Mouse (Mus musculus) right cerebral cortex, postnatal 36 days (tissue): ENCODE measurements around the gene Gm45234.

Experiments
- DNase-seq, 2 experiments: peaks; one replicate each; pipeline ENCODE4 v3.0.0; 2022; ENCODE audit warnings: low spot score in 2 of 2, mixed read lengths in 1 of 2

Gene Gm45234

DNA sequence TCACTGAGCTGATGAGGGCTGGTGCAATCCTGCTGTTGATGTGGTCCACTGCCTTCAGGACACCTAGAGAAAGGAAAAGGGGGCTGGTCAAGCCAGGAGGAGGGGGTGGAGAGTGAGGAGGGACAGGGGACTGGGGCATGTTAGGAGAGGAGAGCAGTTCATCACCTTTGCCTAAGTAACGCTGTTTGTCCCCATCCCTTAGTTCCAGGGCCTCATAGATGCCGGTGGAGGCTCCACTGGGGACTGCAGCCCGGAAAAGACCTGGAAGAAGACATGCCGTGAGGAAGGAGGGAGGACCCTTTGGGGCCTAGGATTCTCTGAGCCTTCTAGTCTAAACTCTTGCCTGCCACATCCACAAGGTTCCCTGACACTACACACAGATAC, 11.7 kb upstream of the Gm45234 start:
- no peak for DNase-seq

DNA sequence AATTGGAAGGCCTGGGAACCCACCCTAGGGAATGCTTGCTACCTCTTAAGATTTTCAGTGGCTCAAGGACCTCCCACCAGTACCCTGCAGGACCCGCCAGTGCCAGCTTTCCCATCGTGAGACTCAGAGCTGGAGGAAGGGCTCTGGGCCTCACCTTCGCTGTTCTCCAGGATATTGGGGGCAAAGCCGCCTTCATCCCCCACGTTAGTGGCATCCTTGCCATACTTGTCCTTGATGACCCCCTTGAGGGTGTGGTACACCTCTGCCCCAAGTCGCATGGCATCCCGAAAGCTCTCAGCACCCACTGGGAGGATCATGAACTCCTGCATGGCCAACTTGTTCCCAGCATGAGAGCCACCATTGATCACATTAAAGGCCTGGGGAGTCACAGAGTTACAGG, 10.1 kb upstream of the Gm45234 start:
- DNase-seq, result no peak

- peak; percentile 68 to 76 for DNase-seq
These were observed 3.4 kb upstream of the Gm45234 start for GRCm38 (mm10) chr6:124759259-124759658.

DNA sequence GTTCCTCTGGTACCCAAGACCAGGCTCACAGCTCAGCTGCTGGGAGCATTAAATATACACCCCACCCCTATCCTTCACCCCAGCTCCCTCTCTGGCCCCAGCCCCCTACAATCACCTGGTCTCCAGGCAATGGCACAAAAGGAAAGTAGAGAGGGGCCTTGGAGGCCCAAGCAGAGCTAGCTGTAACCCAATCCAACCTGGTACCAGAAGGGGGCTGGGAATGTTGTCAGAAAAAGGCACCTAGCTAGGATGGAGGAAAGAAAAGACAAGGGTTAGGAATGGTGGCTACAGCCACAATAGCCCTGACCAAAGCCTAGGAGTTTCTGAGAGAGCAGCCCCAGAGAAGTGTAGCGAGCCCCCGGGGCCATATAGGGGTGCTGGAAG, 3.0 kb upstream of the Gm45234 start:
- DNase-seq, result no peak

- DNase-seq, result no peak
These were observed 2.4 kb upstream of the Gm45234 start for GRCm38 (mm10) chr6:124757909-124758848.

- no peak for DNase-seq
These were observed 1.6 kb upstream of the Gm45234 start for GRCm38 (mm10) chr6:124757351-124757880.

GRCm38 (mm10) chr6:124756652-124757350, 980 bp upstream of the Gm45234 start:
- peak; percentile 68 to 69 for DNase-seq

DNA sequence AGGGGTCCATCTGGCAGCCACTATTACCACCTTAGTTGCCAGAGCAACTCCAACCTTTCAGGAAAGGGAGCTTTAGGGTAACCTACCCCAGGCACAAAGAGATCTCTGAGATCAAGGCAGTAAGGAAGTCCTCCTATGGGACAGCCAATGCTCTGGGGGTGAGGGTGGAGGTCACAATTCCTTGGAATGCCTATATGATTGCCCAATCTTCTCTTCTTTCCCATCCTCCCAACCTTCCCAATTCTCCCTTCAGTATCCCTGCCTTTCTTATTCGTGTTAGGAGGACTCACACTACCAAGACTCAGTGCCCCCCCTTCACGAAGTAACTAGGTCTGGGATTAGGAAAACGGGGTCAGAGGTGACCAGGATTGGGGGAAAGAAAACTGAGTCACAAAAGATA, 515 bp downstream of the Gm45234 start:
- no peak for DNase-seq

DNA sequence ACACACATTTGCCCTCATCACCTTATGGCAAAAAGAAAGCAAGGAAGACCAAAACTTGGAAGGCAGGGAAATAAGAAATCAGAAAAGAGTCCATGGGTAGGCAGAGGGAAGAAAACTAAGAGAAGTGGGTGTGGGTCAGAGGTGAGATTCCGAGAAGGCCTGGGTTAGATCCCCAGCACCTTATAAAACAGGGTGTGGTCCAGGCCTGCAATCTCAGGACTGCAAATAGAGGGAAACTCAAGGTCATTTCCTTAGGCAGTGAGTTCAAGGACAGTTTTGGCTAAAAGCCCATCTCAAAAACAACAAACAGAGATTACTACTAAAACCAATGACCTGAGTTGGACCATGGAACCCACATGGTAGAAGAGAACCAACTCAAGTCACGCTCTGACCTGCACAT, 2.0 kb downstream of the Gm45234 start:
- DNase-seq, result no peak

GRCm38 (mm10) chr6:124750405-124750804, 5.4 kb downstream of the Gm45234 start:
- no peak for DNase-seq

DNA sequence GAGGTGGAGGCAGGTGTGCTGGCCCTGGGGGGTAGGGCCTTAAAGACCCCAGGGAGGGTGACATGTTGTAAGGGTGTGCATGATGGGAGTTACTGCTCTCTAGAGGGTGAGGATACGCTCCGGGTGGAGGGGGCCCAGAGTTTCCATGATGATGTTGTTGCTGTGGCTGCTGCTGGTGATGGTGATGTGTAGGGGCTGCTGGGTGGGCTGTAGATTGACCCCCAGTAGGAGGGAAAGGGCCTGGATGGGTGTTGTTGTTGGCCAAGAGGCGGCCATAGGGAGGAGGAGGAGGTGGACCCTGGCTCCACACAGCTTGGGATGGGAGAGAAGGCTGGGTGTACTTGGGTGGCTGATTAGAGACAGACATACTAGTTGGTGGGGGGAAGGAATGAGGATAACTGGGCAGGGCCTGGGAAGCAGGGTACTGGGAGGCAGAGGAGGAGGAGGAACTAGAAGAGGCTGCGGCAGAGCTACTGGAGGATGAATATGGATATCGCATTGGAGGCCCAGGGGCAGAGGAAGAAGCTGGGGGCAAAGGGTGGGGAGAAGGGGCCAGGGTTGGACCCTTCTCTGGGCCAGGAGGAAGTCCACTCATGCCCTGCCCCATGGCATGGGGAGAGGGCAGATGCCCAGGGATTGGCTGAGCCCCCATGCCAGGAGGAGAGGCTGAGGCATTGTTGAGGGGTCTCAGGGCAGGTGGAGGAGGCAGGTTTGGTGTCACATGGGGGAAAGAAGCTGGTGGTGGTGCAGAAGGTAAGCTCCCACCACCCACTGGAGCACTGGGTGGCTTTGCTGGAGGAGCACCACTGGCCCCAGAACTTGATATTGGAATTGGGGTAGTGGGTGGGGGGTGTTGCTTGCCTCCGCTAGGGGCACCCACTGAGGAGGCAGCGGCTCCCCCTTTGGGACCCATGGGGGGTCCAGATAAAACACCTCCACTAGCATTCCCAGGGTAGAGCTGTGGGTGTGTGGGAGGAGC, 8.9 kb downstream of the Gm45234 start:
- no peak for DNase-seq

DNA sequence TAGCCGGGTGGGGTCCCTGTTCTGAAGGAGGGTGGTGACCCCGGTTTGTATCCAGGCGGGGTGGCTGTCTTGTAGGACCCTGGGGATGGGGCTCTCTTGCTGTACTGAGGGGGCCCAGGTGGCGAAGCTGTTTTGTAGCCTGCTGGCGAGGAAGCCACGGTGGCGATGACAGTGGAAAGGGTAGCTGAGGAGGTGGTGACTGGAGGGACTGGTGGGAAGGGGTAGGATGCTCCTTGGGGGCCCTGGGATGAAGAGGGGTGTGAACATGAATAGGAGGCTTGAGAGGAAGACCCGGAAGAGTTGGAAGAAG, 9.6 kb downstream of the Gm45234 start:
- DNase-seq, result no peak

GRCm38 (mm10) chr6:124745490-124746295, 10.1 kb downstream of the Gm45234 start:
- peak; percentile 91 to 92 for DNase-seq

GRCm38 (mm10) chr6:124744755-124745321, 11.0 kb downstream of the Gm45234 start:
- no peak for DNase-seq

DNA sequence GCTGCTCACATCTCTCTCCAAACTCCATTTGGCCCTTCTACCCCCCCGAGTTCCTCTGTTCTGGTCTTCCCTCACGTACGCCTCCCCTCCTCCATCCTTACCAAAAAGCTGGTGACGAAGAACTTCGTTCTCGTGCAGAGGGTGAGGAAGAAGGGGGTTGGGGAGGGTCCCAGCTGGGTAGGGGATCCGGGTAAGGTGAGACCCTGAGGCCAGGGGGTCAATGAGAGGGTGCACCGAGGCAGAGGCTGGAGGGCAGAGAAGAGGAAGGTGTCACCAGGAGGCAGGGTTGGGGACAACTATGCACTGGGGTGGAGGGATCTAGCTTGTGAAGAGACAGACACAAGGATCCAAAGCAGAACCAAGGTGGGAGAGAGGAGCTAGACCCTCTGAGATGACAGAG, 12.2 kb downstream of the Gm45234 start:
- no peak for DNase-seq

DNA sequence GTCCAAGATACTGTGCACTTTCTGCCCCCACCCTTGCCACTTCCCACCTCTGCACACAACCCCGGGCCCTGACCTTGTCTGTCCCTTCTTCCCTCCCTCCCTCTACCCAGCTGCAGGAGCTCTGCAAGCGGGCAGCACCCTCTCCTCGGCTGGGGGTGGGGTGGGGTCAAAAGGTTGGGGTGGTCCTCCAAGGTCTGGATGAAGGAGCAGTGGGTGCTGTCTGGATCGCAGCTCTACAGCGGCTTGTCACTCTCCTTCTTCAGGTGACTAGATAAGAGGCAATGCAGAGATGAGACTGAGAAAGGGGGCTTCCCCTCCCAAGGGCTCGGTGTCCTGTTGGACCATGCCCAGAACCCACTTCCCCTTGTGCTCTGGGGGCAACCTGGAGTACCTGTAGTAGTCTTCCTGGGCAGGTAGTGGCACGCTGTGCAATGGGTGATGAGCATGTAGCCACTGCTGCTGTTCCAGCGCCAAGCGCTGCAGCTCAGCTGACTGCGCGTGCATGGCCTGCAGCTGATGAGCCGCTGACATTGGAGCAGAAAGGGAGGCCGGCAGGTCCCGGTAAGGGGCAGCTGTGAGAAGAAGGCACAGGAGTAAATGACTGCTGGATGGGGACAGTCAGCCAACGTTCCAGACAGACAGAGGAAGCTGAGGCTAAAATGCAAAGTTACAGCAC, 12.8 kb downstream of the Gm45234 start:
- no peak for DNase-seq

DNA sequence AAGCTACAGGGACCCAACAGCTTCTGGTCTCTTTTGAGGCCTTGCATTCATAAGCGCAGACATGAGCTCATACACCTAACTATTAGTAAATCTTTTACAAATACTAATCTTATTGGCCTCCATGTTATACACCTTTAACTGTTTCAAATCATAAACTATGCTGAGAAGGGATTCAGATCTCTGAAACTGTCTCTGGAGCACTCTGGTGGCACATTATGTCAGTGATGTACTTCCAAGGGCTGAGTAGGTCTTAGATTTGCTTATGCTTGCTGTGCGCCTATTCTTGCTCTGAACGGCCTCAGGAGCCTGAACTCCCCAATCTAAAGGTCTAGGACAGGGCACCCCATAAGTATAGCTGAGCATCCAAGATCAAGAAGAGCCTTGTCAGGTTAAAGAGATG, 14.0 kb downstream of the Gm45234 start:
- DNase-seq, result no peak

DNA sequence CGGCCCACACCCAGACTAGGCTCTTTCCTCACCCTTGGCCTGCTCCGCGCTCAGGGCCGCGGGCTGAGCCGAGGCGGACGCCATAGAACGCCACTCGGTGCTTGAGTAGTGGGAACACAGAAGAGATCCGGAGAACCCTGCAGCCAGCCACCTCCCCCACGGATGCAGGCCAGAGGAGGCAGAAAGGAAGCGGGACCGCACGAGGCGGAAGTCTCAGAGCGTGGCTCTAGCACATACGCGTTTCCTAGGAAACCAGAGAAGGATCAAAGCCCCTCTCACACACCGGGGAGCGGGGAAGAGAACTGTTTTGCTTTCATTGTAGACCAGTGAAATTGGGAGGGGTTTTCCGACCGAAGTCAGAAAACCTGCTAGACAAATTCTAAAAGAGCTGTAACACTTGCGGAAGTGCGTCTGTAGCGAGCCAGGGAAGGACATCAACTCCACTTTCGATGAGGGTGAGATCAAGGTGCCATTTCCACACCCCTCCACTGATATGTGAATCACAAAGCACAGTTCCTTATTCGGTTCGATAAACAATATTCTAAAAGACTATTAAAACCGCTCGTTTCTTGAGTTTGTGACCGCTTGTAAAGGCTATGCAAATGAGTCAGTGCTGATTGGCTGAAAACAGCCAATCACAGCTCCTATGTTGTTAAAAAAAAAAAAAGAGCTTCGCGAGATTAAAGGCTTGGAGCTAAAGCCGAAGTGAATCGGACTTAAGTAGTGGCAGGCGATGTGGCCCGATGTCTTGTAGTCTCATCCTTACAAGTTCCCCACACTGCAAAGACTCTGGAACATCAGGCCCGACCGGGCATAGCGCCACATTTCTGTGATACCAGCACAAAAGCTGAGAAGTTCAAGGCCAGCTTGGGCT, 14.7 kb downstream of the Gm45234 start, which contains the start of gene Grcc10:
TSS of gene Grcc10 (minus strand) at position 487 of the 874 bp plus-strand sequence.
- DNase-seq, result peak; percentile 83 to 90
